Mouse (Mus musculus): ENCODE data around the gene Grk5.

DNA sequence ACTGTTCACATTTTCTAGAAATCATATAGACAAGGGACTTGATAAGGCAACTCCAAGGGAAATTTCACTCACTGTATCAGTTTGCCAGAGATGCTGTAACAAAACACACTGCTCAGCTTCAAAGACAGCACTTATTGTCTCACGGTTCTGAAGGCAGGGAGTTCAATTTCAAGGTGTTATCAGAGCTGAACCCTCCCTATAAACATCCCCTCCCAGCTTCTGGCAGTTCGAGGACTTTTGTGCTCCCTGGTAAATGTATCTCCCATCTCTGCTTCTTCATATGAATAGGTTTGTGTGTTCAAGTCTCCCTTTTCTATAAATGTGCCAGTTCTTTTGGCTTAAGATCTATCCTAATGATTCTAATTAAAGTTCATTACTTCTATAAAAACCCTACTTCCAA, 105.3 kb downstream of the Grk5 start:
- no peak for TF ChIP-seq POLR2A (IDR thresholded peaks at IDR 0.05; ENCODE audit: borderline replicate concordance, control insufficient read depth, low read depth, low read length)
- no peak for TF ChIP-seq CTCF (IDR thresholded peaks at IDR 0.05; ENCODE audit: control insufficient read depth, insufficient read depth, low read length)
